Comparison of ENCODE assay signal across 10 mouse cellular contexts in genomic region chr4:138793276-138793675, GRCm38 (mm10). TPM values are rescaled to one million over a fixed set of nuclear protein-coding genes. Genes with fewer than 3 reads are reported as not detected.
A peak's percentile ranks its signal among the peaks of the same experiment; 100 is the strongest.
DNase-seq lines count a peak whose midpoint lies in the region; ATAC-seq and TF ChIP-seq lines count a peak whose summit lies in the region.
"Had no signal": no experiment of that assay in that cellular context is flagged by ENCODE, and none has a peak within 500 bp of the region (broad histone marks: within the 10 kb centered on the region; RNA-seq: fewer than 3 reads in every experiment).

No protein-coding gene starts in this region.

- 50% methylated on average over 2 of the region's 2 CpGs for WGBS in forebrain, postnatal 0 days
- WGBS in forebrain, embryonic 13.5 days = 58% methylated on average over 2 of the region's 2 CpGs
- 63% methylated on average over 2 of the region's 2 CpGs for WGBS in thymus, adult 2 months

- peak; percentile 72 for TF ChIP-seq CTCF in forebrain, postnatal 0 days (IDR thresholded peaks at IDR 0.05; ENCODE audit: low read depth)
- TF ChIP-seq CTCF in thymus, adult 2 months (IDR thresholded peaks at IDR 0.05; ENCODE audit: borderline replicate concordance, control insufficient read depth, extremely low read depth, insufficient read depth, low read length, poor library complexity) = no peak

- no peak overlapping the region for H3K27ac ChIP-seq in forebrain, postnatal 0 days (ENCODE audit: low read depth, low read length)
- no peak overlapping the region for H3K27ac ChIP-seq in forebrain, embryonic 13.5 days
- no peak overlapping the region for H3K27ac ChIP-seq in thymus, adult 2 months (ENCODE audit: control insufficient read depth, insufficient read depth, low read length)
- H3K27ac ChIP-seq: neural tube, embryonic 12.5 days had no signal

- H3K4me3 ChIP-seq in forebrain, postnatal 0 days (ENCODE audit: low read depth, low read length) = no peak overlapping the region
- no peak overlapping the region for H3K4me3 ChIP-seq in forebrain, embryonic 13.5 days
- H3K4me3 ChIP-seq in thymus, adult 2 months (ENCODE audit: control insufficient read depth, insufficient read depth, low read length) = no peak overlapping the region
- H3K4me3 ChIP-seq: neural tube, embryonic 12.5 days had no signal

- H3K36me3 ChIP-seq in forebrain, postnatal 0 days (ENCODE audit: insufficient read depth) = no peaks in the 10 kb centered on the region
- no peaks in the 10 kb centered on the region for H3K36me3 ChIP-seq in forebrain, embryonic 13.5 days (ENCODE audit: poor library complexity, severe bottlenecking)
- no peaks in the 10 kb centered on the region for H3K36me3 ChIP-seq in thymus, adult 2 months (ENCODE audit: control insufficient read depth, insufficient read depth, low read length)
- H3K36me3 ChIP-seq: neural tube, embryonic 12.5 days had no signal

- peak; percentile 53 for DNase-seq in forebrain, postnatal 0 days
- DNase-seq in thymus, adult 2 months = peak; percentile 45
- no peak for DNase-seq in thymus, adult 18-20 months
- DNase-seq in layer of hippocampus, adult 9-11 months = peak; percentile 68
- DNase-seq in retina, embryonic 14.5 days (ENCODE audit: low spot score) = peak; percentile 66
- no peak for DNase-seq in urinary bladder, adult 2 months (ENCODE audit: low spot score)

- no peak overlapping the region for H3K4me2 ChIP-seq in forebrain, postnatal 0 days (ENCODE audit: low read depth)
- H3K4me2 ChIP-seq in forebrain, embryonic 13.5 days = no peak overlapping the region
- H3K4me2 ChIP-seq: neural tube, embryonic 12.5 days had no signal

- ATAC-seq in forebrain, postnatal 0 days = peak; percentile 48; the same call in 1 of the 2 replicates
- ATAC-seq in forebrain, embryonic 13.5 days = no peak
- ATAC-seq in frontal cortex, adult (ENCODE audit: low TSS enrichment) = peak; percentile 56; the same call in 1 of the 2 replicates

- TF ChIP-seq POLR2A in thymus, adult 2 months (IDR thresholded peaks at IDR 0.05; ENCODE audit: control insufficient read depth, extremely low read depth, insufficient read depth, low read length, poor library complexity) = no peak

- H3K4me1 ChIP-seq in forebrain, postnatal 0 days (ENCODE audit: insufficient read depth) = no peaks in the 10 kb centered on the region
- H3K4me1 ChIP-seq in forebrain, embryonic 13.5 days = no peaks in the 10 kb centered on the region
- H3K4me1 ChIP-seq in thymus, adult 2 months (replicated peaks; ENCODE audit: control insufficient read depth, insufficient read depth, low read length) = 0 out of 2 replicates have a peak, but pooled peaks cover 2% of the 10 kb centered on the region
- H3K4me1 ChIP-seq: neural tube, embryonic 12.5 days had no signal

- H3K9me3 ChIP-seq in forebrain, postnatal 0 days (ENCODE audit: low read length) = no peaks in the 10 kb centered on the region
- no peaks in the 10 kb centered on the region for H3K9me3 ChIP-seq in forebrain, embryonic 13.5 days (replicated peaks)
- H3K9me3 ChIP-seq: neural tube, embryonic 12.5 days had no signal

- H3K27me3 ChIP-seq in forebrain, postnatal 0 days (ENCODE audit: insufficient read depth, low read length) = no peaks in the 10 kb centered on the region
- no peaks in the 10 kb centered on the region for H3K27me3 ChIP-seq in forebrain, embryonic 13.5 days
- H3K27me3 ChIP-seq in thymus, adult 2 months (ENCODE audit: control insufficient read depth, insufficient read depth, low read length) = no peaks in the 10 kb centered on the region
- H3K27me3 ChIP-seq: neural tube, embryonic 12.5 days had no signal

- H3K9ac ChIP-seq in forebrain, postnatal 0 days = no peak overlapping the region
- H3K9ac ChIP-seq in forebrain, embryonic 13.5 days = no peak overlapping the region
- H3K9ac ChIP-seq: neural tube, embryonic 12.5 days had no signal

RNA-seq across cellular contexts. Expression of gene Pla2g2d, which starts 17.7 kb away (rescaled TPM):
- total RNA-seq in forebrain, postnatal 0 days (2014; rRNA removed) = 0.38 TPM in 1 of 2 replicates, not detected in the other
- 0.23 TPM in 1 of 2 replicates, not detected in the other for polyA plus RNA-seq in forebrain, postnatal 0 days (2015; fragmentation: Nextera tagmentation; extraction: Ambion mirVana)
- polyA plus RNA-seq in forebrain, embryonic 13.5 days (2015; fragmentation: Nextera tagmentation; extraction: Ambion mirVana) = 0.08 TPM in 1 of 2 replicates, not detected in the other
- 35.0 and 54.4 TPM in 2 replicates for polyA plus RNA-seq in thymus, adult 2 months (2012; rRNA removed)
- polyA plus RNA-seq in urinary bladder, adult 2 months (2012; rRNA removed) = 5.2 and 6.4 TPM in 2 replicates
- polyA plus RNA-seq: heart, embryonic 14.5 days had no signal

RNA-seq across cellular contexts. Expression of gene Pla2g2f, which starts 35.9 kb away (rescaled TPM):
- total RNA-seq in forebrain, postnatal 0 days (2014; rRNA removed) = 0.23 TPM in 1 of 2 replicates, not detected in the other
- not detected in 2 replicates for polyA plus RNA-seq in forebrain, postnatal 0 days (2015; fragmentation: Nextera tagmentation; extraction: Ambion mirVana)
- not detected in 2 replicates for polyA plus RNA-seq in forebrain, embryonic 13.5 days (2015; fragmentation: Nextera tagmentation; extraction: Ambion mirVana)
- 2.1 and 3.1 TPM in 2 replicates for polyA plus RNA-seq in thymus, adult 2 months (2012; rRNA removed)
- polyA plus RNA-seq in urinary bladder, adult 2 months (2012; rRNA removed) = not detected in 2 replicates
- polyA plus RNA-seq: heart, embryonic 14.5 days had no signal

RNA-seq across cellular contexts. Expression of gene Ubxn10, which starts 56.3 kb away (rescaled TPM):
- total RNA-seq in forebrain, postnatal 0 days (2014; rRNA removed) = 4.0 and 5.6 TPM in 2 replicates
- 2.4 and 3.5 TPM in 2 replicates for polyA plus RNA-seq in forebrain, postnatal 0 days (2015; fragmentation: Nextera tagmentation; extraction: Ambion mirVana)
- 2.3 and 2.4 TPM in 2 replicates for polyA plus RNA-seq in forebrain, embryonic 13.5 days (2015; fragmentation: Nextera tagmentation; extraction: Ambion mirVana)
- polyA plus RNA-seq in thymus, adult 2 months (2012; rRNA removed) = 1.1 and 2.0 TPM in 2 replicates
- 0.10 and 0.25 TPM in 2 replicates for polyA plus RNA-seq in urinary bladder, adult 2 months (2012; rRNA removed)

Comparison
In these comparisons a context has a peak if more than half of its experiments do, and no peak if none do; other contexts are left out.
1. DNase-seq: peak in forebrain, postnatal 0 days (single experiment), thymus, adult 2 months (single experiment), layer of hippocampus, adult 9-11 months (single experiment) and retina, embryonic 14.5 days (single experiment); none in thymus, adult 18-20 months (0 of 2) and urinary bladder, adult 2 months (single experiment).